Mouse (Mus musculus) natural killer cell, adult 2 months (primary cell): ENCODE results near the gene Lpcat4.
A peak's percentile ranks its signal among the peaks of the same experiment; 100 is the strongest.
"Not testable (repeated sequence)": the region's sequence is repeated elsewhere in the genome, so short reads cannot be mapped to it uniquely, and the experiment has no call there.

Source experiments
- DNase-seq, 2 experiments: peaks; one replicate each; pipeline ENCODE4 v3.0.0; 2022; ENCODE audit warnings: low spot score in 2 of 2

The Lpcat4 gene

GRCm38 (mm10) chr2:112261748-112262653 lies 22.7 kb downstream of the Lpcat4 start, which contains the start of gene Nop10:
Nop10 (plus strand) TSS chr2:112261926.
- peak; percentile 74 to 82 for DNase-seq

DNA sequence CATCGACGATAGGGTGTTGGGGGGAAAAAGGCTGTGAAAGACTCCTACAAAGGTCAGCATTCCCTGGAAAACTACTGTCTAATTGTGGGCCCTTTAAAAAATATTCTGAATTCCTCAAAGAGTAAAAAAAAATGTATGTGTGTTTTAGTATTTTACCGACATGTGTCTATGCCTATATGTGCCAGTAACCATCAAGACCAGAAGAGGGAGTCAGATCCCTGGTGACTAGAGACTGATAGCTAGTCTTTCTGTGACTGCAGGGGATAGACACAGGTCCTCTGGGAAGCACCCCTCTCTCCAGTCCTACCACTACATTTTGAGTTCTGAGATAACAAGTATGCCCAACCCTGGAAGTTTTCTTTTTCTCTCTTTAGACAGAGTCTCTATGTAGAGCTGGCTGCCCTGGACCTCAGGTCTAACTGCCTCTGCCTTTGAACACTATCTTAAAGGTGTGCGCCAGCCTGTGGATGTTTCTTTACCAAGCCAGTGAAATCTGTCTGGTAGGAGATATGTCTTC lies 23.6 kb downstream of the Lpcat4 start:
- DNase-seq: no peak

DNA sequence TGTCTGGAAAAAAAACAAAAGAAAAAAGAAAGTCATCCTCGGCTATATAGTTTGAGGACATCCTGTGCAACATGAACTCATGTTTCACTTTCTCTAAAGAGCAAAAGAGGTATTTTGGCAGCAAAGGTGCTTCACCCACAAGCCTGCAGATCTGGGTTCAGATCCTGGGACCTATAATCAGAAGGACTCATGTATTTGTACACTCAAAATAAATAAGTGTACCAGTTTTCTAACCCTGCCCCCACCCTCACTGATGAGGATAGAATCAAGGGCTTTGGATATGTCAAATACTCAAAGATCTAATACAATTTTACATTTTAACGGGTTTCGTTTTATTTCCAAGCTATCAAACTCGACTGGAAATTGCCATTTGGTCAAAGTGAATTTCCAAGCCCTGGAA lies 25.1 kb downstream of the Lpcat4 start:
- no peak for DNase-seq

DNA sequence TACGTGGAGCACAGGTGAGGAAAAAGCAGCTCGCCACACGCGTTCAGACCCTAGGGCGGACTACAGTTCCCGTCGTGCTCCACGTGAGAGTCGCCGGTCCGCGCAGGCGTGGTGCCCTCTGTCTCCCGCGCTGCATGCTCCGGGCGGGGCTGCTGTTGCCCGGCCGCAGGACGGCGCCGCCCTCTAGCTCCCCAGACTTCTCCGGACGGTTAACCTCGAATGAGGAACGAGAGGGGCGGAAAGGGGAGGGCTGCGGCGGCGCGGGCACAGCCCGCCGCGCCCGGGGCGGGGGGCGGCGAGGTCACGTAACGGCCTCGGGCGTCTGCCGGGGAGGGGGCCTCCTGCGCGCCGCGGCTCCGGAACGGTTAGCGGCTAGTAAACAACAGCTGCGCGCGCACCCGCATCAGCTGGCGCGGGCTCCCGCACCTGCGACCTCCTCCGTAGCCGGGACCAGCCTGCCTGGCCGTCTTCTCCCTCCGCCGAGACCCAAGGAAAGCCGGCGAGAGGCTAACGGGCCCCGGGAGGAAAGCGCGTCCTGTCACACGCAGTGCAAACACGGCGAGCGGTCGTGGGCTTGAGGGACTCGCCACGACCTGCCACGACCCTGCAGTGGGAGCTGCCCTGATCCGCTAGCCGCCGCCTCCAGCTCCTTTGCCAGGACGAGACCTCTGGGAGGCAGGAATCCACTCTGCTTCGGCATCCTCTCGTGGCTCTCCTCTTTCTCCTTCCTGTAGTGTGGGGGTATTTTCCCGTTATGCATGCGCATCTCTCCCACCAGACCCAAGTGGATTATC lies 26.4 kb downstream of the Lpcat4 start, which contains the start of gene Slc12a6:
Gene Slc12a6 (plus strand): TSS at position 378 of the 794 bp plus-strand sequence.
- DNase-seq: peak; percentile 86 to 92

- DNase-seq: peak; percentile 53 to 66
Measured at GRCm38 (mm10) chr2:112266242-112266592, 26.9 kb downstream of the Lpcat4 start, which contains the start of gene Gm21985. Gm21985 (plus strand) TSS chr2:112266314.

- peak in 1 of 2 experiments; percentile 21 for DNase-seq
Measured at GRCm38 (mm10) chr2:112266780-112267179, 27.5 kb downstream of the Lpcat4 start.

DNA sequence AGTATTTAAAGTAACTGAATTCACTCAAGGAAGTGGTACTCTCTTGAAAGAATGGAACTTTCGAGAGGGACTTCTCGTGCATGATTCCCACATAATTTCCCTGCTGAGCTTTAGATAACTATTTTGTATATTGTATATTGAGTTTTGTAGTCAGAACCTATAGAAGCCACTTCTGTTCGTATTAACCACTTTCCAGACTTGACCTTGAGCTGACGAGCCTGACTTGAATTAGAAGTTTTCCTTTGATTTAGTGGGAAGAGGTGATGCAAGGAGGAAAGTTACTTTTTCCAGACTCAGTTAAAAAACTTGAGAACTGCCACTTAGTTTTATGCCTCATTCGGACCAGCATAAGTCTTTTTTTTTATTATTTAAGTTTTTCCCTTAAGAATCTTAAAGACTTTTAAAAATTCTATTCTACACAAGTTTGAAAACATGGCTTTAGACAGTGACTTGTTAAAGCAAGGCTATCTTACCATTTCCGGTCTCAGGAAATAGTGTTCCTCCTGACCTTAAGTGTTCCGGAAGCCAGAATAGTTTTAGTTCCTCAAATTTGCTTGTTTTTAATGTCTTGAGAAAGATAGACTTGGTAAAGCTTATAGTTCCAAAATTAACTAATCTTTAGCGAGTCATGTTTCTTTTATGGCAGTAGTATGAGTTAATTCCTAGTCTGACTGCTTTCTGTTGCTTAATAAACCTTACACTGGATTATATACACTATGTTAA lies 28.4 kb downstream of the Lpcat4 start:
- peak in 1 of 2 experiments; percentile 23 for DNase-seq

- no peak for DNase-seq
Measured at GRCm38 (mm10) chr2:112270011-112270410, 30.7 kb downstream of the Lpcat4 start.

DNA sequence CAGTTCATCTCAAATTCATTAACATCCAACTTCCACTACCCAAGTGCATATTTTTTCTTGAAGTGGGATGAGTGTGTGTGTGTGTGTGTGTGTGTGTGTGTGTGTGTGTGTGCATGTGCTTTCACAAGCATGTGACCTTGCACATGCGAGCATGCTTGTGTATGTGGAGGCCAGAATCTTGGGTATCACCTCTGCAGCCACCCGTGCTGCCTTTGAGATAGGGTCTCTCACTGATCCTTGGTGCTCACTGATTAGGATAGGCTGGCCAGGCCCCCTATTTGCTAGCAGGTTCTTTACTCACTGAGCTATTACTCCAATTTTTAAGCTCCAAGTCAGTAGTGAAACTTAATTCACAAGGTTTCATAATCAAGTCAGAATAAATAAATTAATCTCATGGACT lies 33.6 kb downstream of the Lpcat4 start:
- DNase-seq: no peak

DNA sequence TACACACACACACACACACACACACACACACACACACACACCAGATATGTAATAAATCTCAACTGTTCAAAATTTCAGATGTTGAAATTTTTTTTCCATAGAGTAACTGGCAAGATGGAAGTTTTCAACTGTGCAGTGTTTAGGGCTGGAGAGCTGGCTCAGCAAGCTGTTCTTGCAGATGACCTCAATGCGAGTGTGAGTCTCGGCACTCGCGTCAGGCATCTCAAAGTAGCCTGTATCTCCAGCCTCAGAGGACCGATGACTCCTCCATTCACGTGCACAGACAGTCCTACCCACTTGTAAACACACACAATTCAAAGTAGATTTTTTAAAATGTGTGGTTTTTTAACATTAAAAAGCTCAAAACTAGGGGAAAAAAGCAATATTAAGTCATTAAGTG lies 34.2 kb downstream of the Lpcat4 start:
- DNase-seq: no peak

- DNase-seq: no peak
Measured at GRCm38 (mm10) chr2:112276870-112277269, 37.6 kb downstream of the Lpcat4 start.

GRCm38 (mm10) chr2:112282846-112283245 lies 43.6 kb downstream of the Lpcat4 start:
- no peak for DNase-seq

- no peak for DNase-seq
Measured at GRCm38 (mm10) chr2:112284363-112285030, 45.2 kb downstream of the Lpcat4 start.

GRCm38 (mm10) chr2:112285031-112285390 lies 45.7 kb downstream of the Lpcat4 start:
- no peak for DNase-seq

- DNase-seq: not testable (repeated sequence)
Measured at GRCm38 (mm10) chr2:112286062-112286461, 46.8 kb downstream of the Lpcat4 start.

GRCm38 (mm10) chr2:112287059-112287458 lies 47.8 kb downstream of the Lpcat4 start:
- DNase-seq: no peak

DNA sequence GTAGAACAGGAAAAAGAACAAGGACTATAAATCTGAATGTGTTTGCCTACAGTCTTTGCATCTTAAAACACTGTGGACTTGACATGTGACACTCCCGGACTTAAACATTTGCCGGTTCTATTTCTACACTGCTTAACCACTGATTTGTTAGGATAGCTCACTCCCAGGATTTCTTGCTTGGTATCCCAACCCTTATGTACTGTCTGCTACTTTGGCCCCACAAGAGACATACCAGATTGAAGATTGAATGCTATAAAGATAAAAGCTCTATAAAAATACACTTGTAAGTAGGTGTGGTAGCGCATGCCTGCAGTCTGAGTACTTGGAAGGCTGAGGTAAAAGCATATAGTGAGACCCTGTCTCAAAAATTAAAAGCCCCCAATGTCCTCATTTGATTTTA lies 50.2 kb downstream of the Lpcat4 start:
- no peak for DNase-seq

DNA sequence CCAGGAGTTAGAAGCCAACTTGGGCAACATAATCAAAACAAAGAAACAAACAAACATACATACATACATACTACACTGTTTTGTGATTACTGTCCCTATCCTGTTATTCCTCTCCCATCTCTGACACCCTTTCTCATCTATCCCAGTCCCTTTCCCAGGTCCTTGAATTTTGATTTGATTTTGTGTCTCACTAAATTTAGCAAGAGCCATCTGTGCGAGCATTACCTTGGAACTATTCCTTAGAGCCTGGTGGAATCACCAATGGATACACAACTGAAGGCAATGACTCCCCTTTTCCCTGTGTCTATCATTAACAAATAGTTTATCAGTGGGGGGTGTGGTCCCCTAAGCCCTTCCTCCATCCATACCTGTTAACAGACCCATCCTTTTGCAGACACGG lies 53.6 kb downstream of the Lpcat4 start:
- no peak for DNase-seq

- no peak for DNase-seq
Measured at GRCm38 (mm10) chr2:112296211-112296610, 56.9 kb downstream of the Lpcat4 start.
